ENCODE assay signal across 8 mouse cellular contexts in the genomic region with DNA sequence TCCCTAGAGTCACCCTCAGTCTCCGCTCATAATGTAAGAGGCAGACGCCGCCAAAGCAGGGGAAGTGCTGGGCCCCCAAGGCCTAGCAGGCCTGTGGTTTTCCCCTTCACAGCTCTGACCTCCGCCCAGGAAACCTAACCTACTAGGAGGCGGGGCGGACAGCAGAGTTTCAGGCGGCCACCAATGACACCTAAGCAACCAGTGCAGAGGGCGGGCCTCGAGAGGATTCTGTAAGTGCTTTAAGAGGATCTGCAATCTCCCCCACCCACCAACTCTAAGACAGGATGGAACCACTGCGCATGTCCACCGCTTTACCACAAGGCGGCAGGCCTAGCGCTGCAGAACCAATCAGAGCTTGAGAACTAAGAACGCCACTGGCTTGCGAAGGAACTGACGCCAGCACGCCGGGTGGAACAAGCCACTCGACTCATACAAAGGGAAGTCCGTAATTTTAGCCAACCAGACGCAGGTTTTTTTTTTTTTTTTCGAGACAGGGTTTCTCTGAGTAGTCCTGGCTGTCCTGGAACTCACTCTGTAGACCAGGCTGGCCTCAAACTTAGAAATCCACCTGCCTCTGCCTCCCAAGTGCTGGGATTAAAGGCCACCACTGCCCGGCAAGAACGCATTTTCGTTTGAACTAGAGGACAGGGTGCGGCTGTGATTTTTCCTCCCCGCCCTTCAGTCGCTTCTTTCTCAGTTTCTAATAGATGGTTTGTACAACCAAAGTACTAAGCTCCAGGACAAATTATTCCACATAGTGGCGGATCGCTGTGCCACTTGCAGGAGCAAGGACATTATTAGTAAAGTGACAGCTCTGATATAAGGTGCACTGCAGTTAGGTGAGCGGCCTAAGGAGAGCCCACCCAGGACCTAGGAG. TPM values are rescaled to one million over a fixed set of nuclear protein-coding genes. Genes with fewer than 3 reads are reported as not detected.
DNase-seq lines count a peak whose midpoint lies in the region; ATAC-seq and TF ChIP-seq lines count a peak whose summit lies in the region.

No protein-coding gene starts in this region.

- TF ChIP-seq CTCF in MEL (IDR thresholded peaks at IDR 0.05 in 2 of 3, conservative IDR thresholded peaks at IDR 0.05 in 1 of 3; ENCODE audit: control insufficient read depth in 1 of 3, insufficient read depth in 1 of 3, low read depth in 2 of 3, low read length in 3 of 3, poor library complexity in 1 of 3, severe bottlenecking in 1 of 3): no peak
- TF ChIP-seq CTCF in layer of hippocampus, adult 2 months (conservative IDR thresholded peaks at IDR 0.05): peak; percentile 73
- TF ChIP-seq CTCF in lung, embryonic 14.5 days (IDR thresholded peaks at IDR 0.05; ENCODE audit: low read depth): peak; percentile 66
- TF ChIP-seq CTCF in olfactory bulb, adult 2 months (IDR thresholded peaks at IDR 0.05; ENCODE audit: insufficient read depth, low read depth, low read length): no peak

- peak; percentile 34 to 72; a peak in 1 of 4 replicates for TF ChIP-seq POLR2A in MEL (IDR thresholded peaks at IDR 0.05; ENCODE audit: control insufficient read depth in 1 of 2, insufficient read depth in 1 of 2, low read depth in 1 of 2, low read length in 2 of 2, poor library complexity in 1 of 2)
- 0 out of 2 replicates have a peak, but pooled peaks have one; percentile 21 for TF ChIP-seq POLR2A in olfactory bulb, adult 2 months (IDR thresholded peaks at IDR 0.05; ENCODE audit: insufficient read depth, low read depth, low read length)

- intact Hi-C loops in heart, postnatal 36 days (cut with DNase I): loop anchor here (5.0 kb wide), 2 partner anchors 128 to 198 kb away; a partner anchor contains a TSS

- no peaks in the 10 kb centered on the region for H3K27me3 ChIP-seq in MEL (ENCODE audit: control insufficient read depth in 1 of 2, insufficient read depth in 2 of 2, low read length in 2 of 2)
- H3K27me3 ChIP-seq in forebrain, embryonic 16.5 days (replicated peaks; ENCODE audit: control insufficient read depth, insufficient read depth, low read length): no peaks in the 10 kb centered on the region; the same call in 1 of the 2 replicates
- no peaks in the 10 kb centered on the region for H3K27me3 ChIP-seq in lung, embryonic 14.5 days (ENCODE audit: insufficient read depth, low read length)

- DNase-seq in MEL (ENCODE audit: low read depth, low spot score): peak; percentile 97
- peak; percentile 81 to 93 for DNase-seq in cerebellum, adult 18-20 months
- DNase-seq in heart, postnatal 36 days: peak; percentile 75 to 85
- DNase-seq in layer of hippocampus, adult 2 months (ENCODE audit: low spot score in 2 of 2): peak; percentile 77 to 88
- peak; percentile 95 for DNase-seq in lung, embryonic 14.5 days
- peak; percentile 83 to 90 for DNase-seq in thymus, postnatal 10 days (ENCODE audit: low spot score in 2 of 2)

- H3K4me3 ChIP-seq in MEL (ENCODE audit: control insufficient read depth in 1 of 2, insufficient read depth in 1 of 2, low read depth in 2 of 2, low read length in 2 of 2): peak overlapping the region; percentile 27 to 30
- H3K4me3 ChIP-seq in forebrain, embryonic 16.5 days (replicated peaks; ENCODE audit: low read length): peak overlapping the region; percentile 32
- peak overlapping the region; percentile 50 for H3K4me3 ChIP-seq in layer of hippocampus, adult 2 months
- H3K4me3 ChIP-seq in lung, embryonic 14.5 days (ENCODE audit: low read depth, low read length): peak overlapping the region; percentile 12; the same call in 1 of the 2 replicates
- peak overlapping the region; percentile 46 for H3K4me3 ChIP-seq in olfactory bulb, adult 2 months (ENCODE audit: insufficient read depth, low read depth, low read length)

- peak in 1 of 2 experiments; percentile 61; a peak in 2 of 4 replicates for TF ChIP-seq EP300 in MEL (IDR thresholded peaks at IDR 0.05; ENCODE audit: low read depth in 1 of 2, low read length in 2 of 2)

- peaks cover 0 to 51% of the 10 kb centered on the region in 2 experiments; a peak in 2 of 4 replicates for H3K36me3 ChIP-seq in MEL (ENCODE audit: control insufficient read depth in 1 of 2, insufficient read depth in 2 of 2, low read length in 2 of 2)
- no peaks in the 10 kb centered on the region; the same call in 1 of the 2 replicates for H3K36me3 ChIP-seq in forebrain, embryonic 16.5 days (ENCODE audit: control insufficient read depth, insufficient read depth)
- H3K36me3 ChIP-seq in lung, embryonic 14.5 days (ENCODE audit: insufficient read depth): peaks cover 29% of the 10 kb centered on the region; the same call in 1 of the 2 replicates

- H3K79me2 ChIP-seq in MEL (ENCODE audit: control insufficient read depth, insufficient read depth, low read length, poor library complexity): peaks cover 8% of the 10 kb centered on the region; the same call in 1 of the 2 replicates

- ATAC-seq in forebrain, embryonic 16.5 days: peak; percentile 98
- peak; percentile 97 for ATAC-seq in lung, embryonic 14.5 days (ENCODE audit: insufficient read depth)

- 28% methylated on average over 31 of the region's 31 CpGs for WGBS in forebrain, embryonic 16.5 days
- WGBS in lung, embryonic 14.5 days: 21% methylated on average over 31 of the region's 31 CpGs
- WGBS in olfactory bulb, adult 2 months: 21% methylated on average over 31 of the region's 31 CpGs

- H3K27ac ChIP-seq in MEL (ENCODE audit: control insufficient read depth, low read depth, low read length): peak overlapping the region; percentile 98
- peak overlapping the region; percentile 84 for H3K27ac ChIP-seq in forebrain, embryonic 16.5 days (ENCODE audit: low read length)
- H3K27ac ChIP-seq in layer of hippocampus, adult 2 months: peak overlapping the region; percentile 87
- peak overlapping the region; percentile 84 for H3K27ac ChIP-seq in lung, embryonic 14.5 days (ENCODE audit: low read depth)
- peak overlapping the region; percentile 85 for H3K27ac ChIP-seq in olfactory bulb, adult 2 months (ENCODE audit: insufficient read depth, low read depth, low read length)

- H3K9me3 ChIP-seq in MEL (replicated peaks; ENCODE audit: insufficient read depth, low read length): no peaks in the 10 kb centered on the region
- H3K9me3 ChIP-seq in forebrain, embryonic 16.5 days (ENCODE audit: control insufficient read depth, low read length): no peaks in the 10 kb centered on the region
- H3K9me3 ChIP-seq in lung, embryonic 14.5 days (ENCODE audit: low read depth, low read length): no peaks in the 10 kb centered on the region

- H3K4me1 ChIP-seq in MEL (ENCODE audit: control insufficient read depth in 1 of 2, insufficient read depth in 2 of 2, low read length in 2 of 2): peaks cover 17 to 52% of the 10 kb centered on the region in 2 experiments
- peaks cover 4% of the 10 kb centered on the region for H3K4me1 ChIP-seq in forebrain, embryonic 16.5 days (replicated peaks; ENCODE audit: control insufficient read depth, insufficient read depth, low read length)
- H3K4me1 ChIP-seq in lung, embryonic 14.5 days (ENCODE audit: insufficient read depth): no peaks in the 10 kb centered on the region
- peaks cover 5% of the 10 kb centered on the region; the same call in 1 of the 2 replicates for H3K4me1 ChIP-seq in olfactory bulb, adult 2 months (ENCODE audit: control insufficient read depth, insufficient read depth, low read length)

- no peak for TF ChIP-seq RAD21 in MEL (IDR thresholded peaks at IDR 0.05; ENCODE audit: low read depth, low read length)

- peak overlapping the region; percentile 50 for H3K4me2 ChIP-seq in forebrain, embryonic 16.5 days (ENCODE audit: low read length)
- peak overlapping the region; percentile 55 for H3K4me2 ChIP-seq in lung, embryonic 14.5 days

- peak overlapping the region; percentile 79 for H3K9ac ChIP-seq in MEL (ENCODE audit: control insufficient read depth, low read depth, low read length, poor library complexity, severe bottlenecking)
- peak overlapping the region; percentile 51; the same call in 1 of the 2 replicates for H3K9ac ChIP-seq in forebrain, embryonic 16.5 days (replicated peaks; ENCODE audit: low read depth, low read length)
- H3K9ac ChIP-seq in lung, embryonic 14.5 days: peak overlapping the region; percentile 6; the same call in 1 of the 2 replicates

RNA-seq across cellular contexts. Expression of a gene that starts 6.6 kb away (rescaled TPM):
- 9.6 and 10.3 TPM in 2 replicates for total RNA-seq in MEL (2012; rRNA removed)
- polyA plus RNA-seq in MEL (2012; ENCODE audit: insufficient read depth in 1 of 2, insufficient read length in 2 of 2, low read depth in 1 of 2, low replicate concordance in 2 of 2, missing spikeins in 1 of 2): 10 to 100 TPM in 1 of 2 experiments, not detected in 1; 24.5 TPM
- polyA plus RNA-seq in forebrain, embryonic 16.5 days (2015; fragmentation: Nextera tagmentation; extraction: Ambion mirVana): 2.8 and 3.1 TPM in 2 replicates
- total RNA-seq in heart, postnatal 36 days (2021): 1 to 10 TPM; 1.2 to 1.5 TPM
- 1 to 10 TPM; 5.3 to 7.2 TPM for total RNA-seq in layer of hippocampus, adult 2 months (2021)
- polyA plus RNA-seq in lung, embryonic 14.5 days (2014; fragmentation: Nextera tagmentation; extraction: Ambion mirVana): 2.6 TPM in 2 replicates
- polyA plus RNA-seq in olfactory bulb, adult 2 months (2012; ENCODE audit: insufficient read depth, insufficient read length, low replicate concordance, missing spikeins): not detected in 2 replicates

RNA-seq across cellular contexts. Expression of a gene that starts 6.7 kb away (rescaled TPM):
- 155 and 174 TPM in 2 replicates for total RNA-seq in MEL (2012; rRNA removed)
- 100 to 1,000 TPM; 253 to 417 TPM for polyA plus RNA-seq in MEL (2012; ENCODE audit: insufficient read depth in 1 of 2, insufficient read length in 2 of 2, low read depth in 1 of 2, low replicate concordance in 2 of 2, missing spikeins in 1 of 2)
- 101 and 103 TPM in 2 replicates for polyA plus RNA-seq in forebrain, embryonic 16.5 days (2015; fragmentation: Nextera tagmentation; extraction: Ambion mirVana)
- total RNA-seq in heart, postnatal 36 days (2021): 10 to 100 TPM; 58.2 to 61.4 TPM
- total RNA-seq in layer of hippocampus, adult 2 months (2021): 10 to 100 TPM; 68.0 to 72.0 TPM
- polyA plus RNA-seq in lung, embryonic 14.5 days (2014; fragmentation: Nextera tagmentation; extraction: Ambion mirVana): 137 and 146 TPM in 2 replicates
- not detected in 2 replicates for polyA plus RNA-seq in olfactory bulb, adult 2 months (2012; ENCODE audit: insufficient read depth, insufficient read length, low replicate concordance, missing spikeins)

RNA-seq across cellular contexts. Expression of a gene that starts 15.6 kb away (rescaled TPM):
- total RNA-seq in MEL (2012; rRNA removed): 18.8 and 22.7 TPM in 2 replicates
- polyA plus RNA-seq in MEL (2012; ENCODE audit: insufficient read depth in 1 of 2, insufficient read length in 2 of 2, low read depth in 1 of 2, low replicate concordance in 2 of 2, missing spikeins in 1 of 2): 10 to 100 TPM in 1 of 2 experiments, not detected in 1; 38.0 TPM
- 6.7 and 10.3 TPM in 2 replicates for polyA plus RNA-seq in forebrain, embryonic 16.5 days (2015; fragmentation: Nextera tagmentation; extraction: Ambion mirVana)
- total RNA-seq in heart, postnatal 36 days (2021): 1 to 10 TPM; 5.4 to 6.7 TPM
- 1 to 10 TPM; 4.5 to 6.2 TPM for total RNA-seq in layer of hippocampus, adult 2 months (2021)
- polyA plus RNA-seq in lung, embryonic 14.5 days (2014; fragmentation: Nextera tagmentation; extraction: Ambion mirVana): 28.9 and 33.6 TPM in 2 replicates
- polyA plus RNA-seq in olfactory bulb, adult 2 months (2012; ENCODE audit: insufficient read depth, insufficient read length, low replicate concordance, missing spikeins): not detected in 2 replicates

RNA-seq across cellular contexts. Expression of a gene that starts 19.2 kb away (rescaled TPM):
- total RNA-seq in MEL (2012; rRNA removed): 0.52 and 0.73 TPM in 2 replicates
- polyA plus RNA-seq in MEL (2012; ENCODE audit: insufficient read depth in 1 of 2, insufficient read length in 2 of 2, low read depth in 1 of 2, low replicate concordance in 2 of 2, missing spikeins in 1 of 2): under 1 TPM in 1 of 2 experiments, not detected in 1; 0.96 TPM
- polyA plus RNA-seq in forebrain, embryonic 16.5 days (2015; fragmentation: Nextera tagmentation; extraction: Ambion mirVana): 82.6 and 110 TPM in 2 replicates
- total RNA-seq in heart, postnatal 36 days (2021): 1 to 10 TPM; 2.8 to 4.5 TPM
- total RNA-seq in layer of hippocampus, adult 2 months (2021): 100 to 1,000 TPM; 118 to 139 TPM
- polyA plus RNA-seq in lung, embryonic 14.5 days (2014; fragmentation: Nextera tagmentation; extraction: Ambion mirVana): 1.5 and 2.8 TPM in 2 replicates
- polyA plus RNA-seq in olfactory bulb, adult 2 months (2012; ENCODE audit: insufficient read depth, insufficient read length, low replicate concordance, missing spikeins): not detected in 2 replicates

RNA-seq across cellular contexts. Expression of a gene that starts 23.2 kb away (rescaled TPM):
- total RNA-seq in MEL (2012; rRNA removed): 0.10 and 0.35 TPM in 2 replicates
- polyA plus RNA-seq in MEL (2012; ENCODE audit: insufficient read depth in 1 of 2, insufficient read length in 2 of 2, low read depth in 1 of 2, low replicate concordance in 2 of 2, missing spikeins in 1 of 2): under 1 TPM in 1 of 2 experiments, not detected in 1; 0.49 TPM
- polyA plus RNA-seq in forebrain, embryonic 16.5 days (2015; fragmentation: Nextera tagmentation; extraction: Ambion mirVana): 0.16 and 0.24 TPM in 2 replicates
- total RNA-seq in heart, postnatal 36 days (2021): not detected
- not detected for total RNA-seq in layer of hippocampus, adult 2 months (2021)
- not detected in 2 replicates for polyA plus RNA-seq in lung, embryonic 14.5 days (2014; fragmentation: Nextera tagmentation; extraction: Ambion mirVana)
- polyA plus RNA-seq in olfactory bulb, adult 2 months (2012; ENCODE audit: insufficient read depth, insufficient read length, low replicate concordance, missing spikeins): not detected in 2 replicates

Comparison
In these comparisons a context has a peak if more than half of its experiments do, and no peak if none do; other contexts are left out.
1. Peak in every context shown above with its lines: DNase-seq, ATAC-seq, H3K4me3 ChIP-seq and H3K27ac ChIP-seq.
2. H3K9ac ChIP-seq: peak in every context shown above with its lines; median percentile 79 in MEL; 51 in forebrain, embryonic 16.5 days; 6 in lung, embryonic 14.5 days.
3. CTCF ChIP-seq: peak in layer of hippocampus, adult 2 months (single experiment) and lung, embryonic 14.5 days (single experiment); none in MEL (0 of 3) and olfactory bulb, adult 2 months (single experiment).